Mouse (Mus musculus) CH12.LX (cell line): ENCODE data around the gene Naa38. TPM values are rescaled to one million over a fixed set of nuclear protein-coding genes. Genes with fewer than 3 reads are reported as not detected.
A peak's percentile ranks its signal among the peaks of the same experiment; 100 is the strongest.

Experiments used
- DNase-seq: peaks from one replicate; pipeline ENCODE4 v3.0.0-alpha.2; 2013; ENCODE audit errors: extremely low read depth
- H3K27ac ChIP-seq: 2 replicates; pipeline ENCODE4 v1.5.1; 2012; ENCODE audit warnings: low read depth, mild to moderate bottlenecking, control low read depth, moderate library complexity; ENCODE audit not compliant: insufficient read depth
- H3K27me3 ChIP-seq: replicated peaks from 2 replicates; pipeline ENCODE3; 2012; ENCODE audit warnings: inconsistent platforms
- H3K36me3 ChIP-seq, 2 experiments: replicated peaks in 1 of 2; 2 replicates each; pipeline versions ENCODE3 to v1.6.1; 2012; ENCODE audit warnings: inconsistent platforms in 1 of 2, low read length in 1 of 2, mild to moderate bottlenecking in 1 of 2, mixed read lengths in 1 of 2, moderate library complexity in 1 of 2; ENCODE audit not compliant: control insufficient read depth in 1 of 2, insufficient read depth in 1 of 2
- H3K4me1 ChIP-seq, 2 experiments: 2 replicates each; pipeline ENCODE4 v1.6.1; 2012; ENCODE audit warnings: inconsistent platforms in 1 of 2, moderate library complexity in 1 of 2; ENCODE audit not compliant: insufficient read depth in 2 of 2, control insufficient read depth in 1 of 2
- H3K4me2 ChIP-seq: 2 replicates; pipeline ENCODE4 v1.6.1; 2012; ENCODE audit warnings: low read depth, mild to moderate bottlenecking, control low read depth; ENCODE audit not compliant: poor library complexity, insufficient read depth, severe bottlenecking
- H3K4me3 ChIP-seq, 3 experiments: fragments of 150-350 bp in 1 of 3; sonication (generic) in 1 of 3; replicated peaks in 1 of 3; 2 replicates each; pipeline versions ENCODE3 to v1.5.1; 2011 to 2012; ENCODE audit warnings: low read depth in 2 of 3, low read length in 2 of 3, mild to moderate bottlenecking in 2 of 3, moderate library complexity in 2 of 3, control low read depth in 1 of 3, improper control_type of control experiment in 1 of 3, inconsistent platforms in 1 of 3, mixed read lengths in 1 of 3; ENCODE audit not compliant: poor library complexity in 1 of 3
- H3K79me2 ChIP-seq: replicated peaks from 2 replicates; pipeline ENCODE4 v1.6.1; 2012; ENCODE audit warnings: mild to moderate bottlenecking, moderate library complexity; ENCODE audit not compliant: control insufficient read depth, poor library complexity, insufficient read depth, severe bottlenecking; ENCODE audit errors: extremely low read depth
- H3K9ac ChIP-seq: 2 replicates; pipeline ENCODE4 v1.6.1; 2012; ENCODE audit warnings: low read depth, mild to moderate bottlenecking, control low read depth, moderate library complexity; ENCODE audit not compliant: insufficient read depth
- H3K9me3 ChIP-seq: replicated peaks from 2 replicates; pipeline ENCODE3; 2012; ENCODE audit warnings: low read length, inconsistent platforms, mixed read lengths
- BHLHE40 ChIP-seq: IDR thresholded peaks from 2 replicates; pipeline ENCODE4 v1.6.1; 2011; ENCODE audit warnings: mild to moderate bottlenecking, low read depth, low read length, improper control_type of control experiment
- CHD1 ChIP-seq: IDR thresholded peaks from 2 replicates; pipeline ENCODE4 v1.6.1; 2012; ENCODE audit warnings: low read depth, low read length, improper control_type of control experiment, inconsistent platforms
- CHD2 ChIP-seq: IDR thresholded peaks from 2 replicates; pipeline ENCODE4 v1.6.1; 2011; ENCODE audit warnings: low read length, improper control_type of control experiment
- CTCF ChIP-seq, 2 experiments: IDR thresholded peaks in 1 of 2; conservative IDR thresholded peaks in 1 of 2; 2 replicates each; pipeline ENCODE4 v1.5.1; 2011 to 2012; ENCODE audit warnings: low read depth in 2 of 2, low read length in 2 of 2, improper control_type of control experiment in 1 of 2, inconsistent platforms in 1 of 2, mild to moderate bottlenecking in 1 of 2, moderate library complexity in 1 of 2
- E2F4 ChIP-seq: IDR thresholded peaks from 2 replicates; pipeline ENCODE4 v1.6.1; 2011; ENCODE audit warnings: low read depth, low read length, improper control_type of control experiment; ENCODE audit not compliant: insufficient replicate concordance
- ELF1 ChIP-seq: IDR thresholded peaks from 2 replicates; pipeline ENCODE4 v1.6.1; 2014; ENCODE audit warnings: low read depth, mild to moderate bottlenecking, inconsistent platforms, low read length, improper control_type of control experiment
- EP300 ChIP-seq: IDR thresholded peaks from 2 replicates; pipeline ENCODE4 v1.6.1; 2011; ENCODE audit warnings: low read length, improper control_type of control experiment
- ETS1 ChIP-seq: conservative IDR thresholded peaks from 2 replicates; pipeline ENCODE4 v1.6.1; 2012; ENCODE audit warnings: low read depth, mild to moderate bottlenecking, inconsistent platforms, low read length, improper control_type of control experiment, moderate library complexity
- GABPA ChIP-seq: IDR thresholded peaks from 2 replicates; pipeline ENCODE4 v1.6.1; 2012; ENCODE audit warnings: low read depth, low read length, improper control_type of control experiment, inconsistent platforms; ENCODE audit not compliant: insufficient replicate concordance
- HCFC1 ChIP-seq: IDR thresholded peaks from 2 replicates; pipeline ENCODE4 v1.6.1; 2012; ENCODE audit warnings: low read depth, mild to moderate bottlenecking, inconsistent platforms, low read length, improper control_type of control experiment
- IRF4 ChIP-seq: IDR thresholded peaks from 2 replicates; pipeline ENCODE4 v1.6.1; 2014; ENCODE audit warnings: low read depth, mild to moderate bottlenecking, inconsistent platforms, low read length, improper control_type of control experiment
- JUN ChIP-seq: IDR thresholded peaks from 2 replicates; pipeline ENCODE4 v1.6.1; 2011; ENCODE audit warnings: low read depth, mild to moderate bottlenecking, low read length, improper control_type of control experiment, moderate library complexity; ENCODE audit not compliant: insufficient read depth
- JUND ChIP-seq: conservative IDR thresholded peaks from 2 replicates; pipeline ENCODE4 v1.6.1; 2011; ENCODE audit warnings: low read depth, low read length, improper control_type of control experiment
- KAT2A ChIP-seq: IDR thresholded peaks from 2 replicates; pipeline ENCODE4 v1.6.1; 2012; ENCODE audit warnings: low read length, improper control_type of control experiment, inconsistent platforms; ENCODE audit not compliant: insufficient replicate concordance
- MAFK ChIP-seq: IDR thresholded peaks from 2 replicates; pipeline ENCODE4 v1.6.1; 2011; ENCODE audit warnings: low read length, improper control_type of control experiment; ENCODE audit not compliant: insufficient replicate concordance
- MAX ChIP-seq: IDR thresholded peaks from 2 replicates; pipeline ENCODE4 v1.6.1; 2011; ENCODE audit warnings: low read length, improper control_type of control experiment
- MAZ ChIP-seq: IDR thresholded peaks from 2 replicates; pipeline ENCODE4 v1.6.1; 2012; ENCODE audit warnings: low read depth, mild to moderate bottlenecking, inconsistent platforms, low read length, improper control_type of control experiment, moderate library complexity
- MEF2A ChIP-seq: IDR thresholded peaks from 2 replicates; pipeline ENCODE4 v1.6.1; 2014; ENCODE audit warnings: low read depth, mild to moderate bottlenecking, inconsistent platforms, low read length, improper control_type of control experiment, borderline replicate concordance
- MXI1 ChIP-seq: IDR thresholded peaks from 2 replicates; pipeline ENCODE4 v1.6.1; 2011; ENCODE audit warnings: mild to moderate bottlenecking, low read depth, low read length, improper control_type of control experiment
- MYC ChIP-seq: IDR thresholded peaks from 2 replicates; pipeline ENCODE4 v1.6.1; 2011; ENCODE audit warnings: low read depth, mild to moderate bottlenecking, improper control_type of control experiment, low read length
- NELFE ChIP-seq: IDR thresholded peaks from 2 replicates; pipeline ENCODE4 v1.6.1; 2011; ENCODE audit warnings: low read depth, low read length, improper control_type of control experiment
- NRF1 ChIP-seq: IDR thresholded peaks from 2 replicates; pipeline ENCODE4 v1.6.1; 2014; ENCODE audit warnings: low read depth, mild to moderate bottlenecking, inconsistent platforms, low read length, improper control_type of control experiment, moderate library complexity
- PAX5 ChIP-seq: IDR thresholded peaks from 2 replicates; pipeline ENCODE4 v1.6.1; 2012; ENCODE audit warnings: low read length, inconsistent platforms, mixed read lengths
- POLR2A ChIP-seq: IDR thresholded peaks from 2 replicates; pipeline ENCODE4 v1.6.1; 2011; ENCODE audit warnings: low read depth, mild to moderate bottlenecking, improper control_type of control experiment, low read length
- POLR2AphosphoS2 ChIP-seq: IDR thresholded peaks from 2 replicates; pipeline ENCODE4 v1.6.1; 2011; ENCODE audit warnings: low read depth, low read length, improper control_type of control experiment
- RAD21 ChIP-seq: IDR thresholded peaks from 2 replicates; pipeline ENCODE4 v1.6.1; 2011; ENCODE audit warnings: low read depth, mild to moderate bottlenecking, low read length, improper control_type of control experiment, moderate library complexity
- RCOR1 ChIP-seq: conservative IDR thresholded peaks from 2 replicates; pipeline ENCODE4 v1.6.1; 2012; ENCODE audit warnings: low read depth, mild to moderate bottlenecking, inconsistent platforms, low read length, improper control_type of control experiment
- SIN3A ChIP-seq: IDR thresholded peaks from 2 replicates; pipeline ENCODE4 v1.6.1; 2012; ENCODE audit warnings: low read length, improper control_type of control experiment, inconsistent platforms
- SMC3 ChIP-seq: IDR thresholded peaks from 2 replicates; pipeline ENCODE4 v1.6.1; 2011; ENCODE audit warnings: low read depth, low read length, improper control_type of control experiment
- TBP ChIP-seq: conservative IDR thresholded peaks from 2 replicates; pipeline ENCODE4 v1.6.1; 2011; ENCODE audit warnings: low read depth, low read length, improper control_type of control experiment
- TCF12 ChIP-seq: IDR thresholded peaks from 2 replicates; pipeline ENCODE4 v1.6.1; 2014; ENCODE audit warnings: low read depth, mild to moderate bottlenecking, inconsistent platforms, low read length, improper control_type of control experiment
- UBTF ChIP-seq: IDR thresholded peaks from 2 replicates; pipeline ENCODE4 v1.6.1; 2012; ENCODE audit warnings: low read depth, mild to moderate bottlenecking, inconsistent platforms, low read length, improper control_type of control experiment, moderate library complexity
- USF1 ChIP-seq: IDR thresholded peaks from 2 replicates; pipeline ENCODE4 v1.6.1; 2014; ENCODE audit warnings: low read depth, mild to moderate bottlenecking, inconsistent platforms, low read length, improper control_type of control experiment
- USF2 ChIP-seq: conservative IDR thresholded peaks from 2 replicates; pipeline ENCODE4 v1.6.1; 2011; ENCODE audit warnings: low read depth, low read length, improper control_type of control experiment
- ZC3H11A ChIP-seq: IDR thresholded peaks from 2 replicates; pipeline ENCODE4 v1.6.1; 2012; ENCODE audit warnings: low read depth, mild to moderate bottlenecking, inconsistent platforms, low read length, improper control_type of control experiment
- ZKSCAN1 ChIP-seq: IDR thresholded peaks from 2 replicates; pipeline ENCODE4 v1.6.1; 2012; ENCODE audit warnings: low read depth, inconsistent platforms, low read length, improper control_type of control experiment, borderline replicate concordance
- ZMIZ1 ChIP-seq: IDR thresholded peaks from 2 replicates; pipeline ENCODE4 v1.6.1; 2012; ENCODE audit warnings: low read depth, mild to moderate bottlenecking, inconsistent platforms, low read length, improper control_type of control experiment
- ZNF384 ChIP-seq: IDR thresholded peaks from 2 replicates; pipeline ENCODE4 v1.6.1; 2012; ENCODE audit warnings: low read depth, low read length, improper control_type of control experiment, inconsistent platforms
- dilution Hi-C: fragments of 300-500 bp; cut with MboI; formaldehyde crosslinking; loops from 2 replicates; pipeline ENCODE4 v1.14.3; 2020; ENCODE audit warnings: low sequenced_read_pairs; ENCODE audit not compliant: extremely low pct_unique_long_range_greater_than_20kb, extremely low pct_ligation_motif_present
- in situ Hi-C: fragments of 300-500 bp; cut with MboI; formaldehyde crosslinking; loops from 3 replicates; pipeline ENCODE4 v1.14.3; 2019; ENCODE audit warnings: low sequenced_read_pairs, low pct_ligation_motif_present, low pct_unique_long_range_greater_than_20kb, mixed read lengths
- polyA plus RNA-seq: library from polyadenylated mRNA; unstranded; fragments of >175 nt; gene quantifications from 2 replicates; pipeline ENCODE4 v1.2.1, GENCODE M21; 2012; ENCODE audit warnings: low read depth; ENCODE audit not compliant: insufficient read length
- total RNA-seq, 2 experiments: library from RNA; depleted of rRNA; stranded (reverse); fragments of 300-350 nt in 1 of 2; fragments of >200 nt in 1 of 2; gene quantifications; 2 replicates each; pipeline ENCODE4 v1.2.3; 2012 to 2014

Naa38 gene
- total and polyA plus RNA-seq, 3 experiments: 153 to 201 (median 193) TPM

DNA sequence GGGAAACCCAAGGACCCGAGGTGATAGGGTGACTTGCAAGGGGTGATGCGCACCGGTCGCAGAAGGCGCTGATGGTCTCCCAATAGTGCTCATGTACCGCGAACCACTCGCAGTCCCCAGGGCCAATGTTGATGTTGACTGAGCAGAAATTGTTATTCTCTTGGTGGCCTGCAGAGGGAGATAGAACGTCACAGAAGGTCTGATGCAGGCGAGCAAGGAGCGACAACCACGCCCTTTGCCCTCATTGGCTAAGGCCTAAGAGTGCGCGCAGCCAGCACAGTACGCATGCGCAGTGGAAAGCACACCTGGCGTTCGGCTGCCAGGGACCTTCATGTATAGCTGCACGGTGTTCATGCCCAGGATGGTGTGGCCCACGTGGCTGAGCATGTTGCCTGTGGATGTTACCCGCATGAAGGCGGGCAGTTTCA is 5.9 kb downstream of the Naa38 start:
- DNase-seq: peak; percentile 99
- no peaks in the 10 kb centered on the region for H3K27me3 ChIP-seq
- no peak; the same call in 1 of the 2 replicates for TF ChIP-seq ZC3H11A
- no peak; the same call in 1 of the 2 replicates for TF ChIP-seq MAX
- TF ChIP-seq MAZ: no peak
- peak; percentile 89; the same call in 1 of the 2 replicates for TF ChIP-seq MYC
- no peak; the same call in 1 of the 2 replicates for TF ChIP-seq NELFE
- TF ChIP-seq GABPA: no peak
- TF ChIP-seq CHD2: no peak
- TF ChIP-seq HCFC1: no peak
- TF ChIP-seq MEF2A: no peak; the same call in 1 of the 2 replicates
- no peak for TF ChIP-seq ELF1
- TF ChIP-seq KAT2A: no peak
- no peak for TF ChIP-seq TBP
- TF ChIP-seq ZNF384: no peak
- no peak for TF ChIP-seq PAX5
- TF ChIP-seq EP300: no peak
- peak; percentile 58; the same call in 1 of the 2 replicates for TF ChIP-seq POLR2AphosphoS2
- TF ChIP-seq SIN3A: no peak
- TF ChIP-seq POLR2A: peak; percentile 72
- TF ChIP-seq CHD1: no peak
- no peak for TF ChIP-seq JUND
- TF ChIP-seq E2F4: no peak
- peak; percentile 100 for TF ChIP-seq NRF1
- no peak for TF ChIP-seq MAFK
- peak; percentile 100 for TF ChIP-seq RAD21
- TF ChIP-seq CTCF (conservative IDR thresholded peaks at IDR 0.05 in 1 of 2, IDR thresholded peaks at IDR 0.05 in 1 of 2; ENCODE audit: low read depth in 2 of 2, low read length in 2 of 2): peak; percentile 91 to 99
- no peak for TF ChIP-seq UBTF
- TF ChIP-seq TCF12: 0 out of 2 replicates have a peak, but pooled peaks have one; percentile 44
- TF ChIP-seq RCOR1: no peak
- TF ChIP-seq USF2: no peak
- no peak for TF ChIP-seq JUN
- no peak for TF ChIP-seq ZMIZ1
- TF ChIP-seq BHLHE40: no peak
- TF ChIP-seq IRF4: no peak
- no peak for TF ChIP-seq ZKSCAN1
- TF ChIP-seq USF1: no peak
- TF ChIP-seq ETS1: no peak
- peak; percentile 100 for TF ChIP-seq SMC3
- TF ChIP-seq MXI1: peak; percentile 84
- H3K4me3 ChIP-seq: no peak overlapping the region
- H3K4me1 ChIP-seq: peaks cover 5 to 17% of the 10 kb centered on the region in 2 experiments; a peak in 2 of 4 replicates
- H3K27ac ChIP-seq: no peak overlapping the region
- dilution Hi-C loops: no loop called here
- peaks cover 66 to 81% of the 10 kb centered on the region in 2 experiments for H3K36me3 ChIP-seq
- H3K9ac ChIP-seq: no peak overlapping the region
- no peaks in the 10 kb centered on the region for H3K9me3 ChIP-seq
- 0 out of 2 replicates have a peak, but pooled peaks cover 4% of the 10 kb centered on the region for H3K79me2 ChIP-seq
- in situ Hi-C loops: loop anchor here (10.0 kb wide), 1 partner anchor 124 kb away; no protein-coding TSS in a partner anchor
- no peak overlapping the region for H3K4me2 ChIP-seq
